Mouse (Mus musculus): ENCODE results near the gene 9930111J21Rik2.
"Not testable (repeated sequence)": the region's sequence is repeated elsewhere in the genome, so short reads cannot be mapped to it uniquely, and the experiment has no call there.

Gene 9930111J21Rik2

GRCm38 (mm10) chr11:48974686-48975085 lies 76.4 kb downstream of the 9930111J21Rik2 start:
- DNase-seq (ENCODE audit: low spot score in 2 of 2), result not testable (repeated sequence)

All from thymus, postnatal 10 days (tissue).